Mouse (Mus musculus): Measurements from ENCODE around the gene Ddx51. TPM values are rescaled to one million over a fixed set of nuclear protein-coding genes. Genes with fewer than 3 reads are reported as not detected.

Gene Ddx51
- 34.5 and 43.1 TPM in 2 replicates for polyA plus RNA-seq (2016; fragmentation: Nextera tagmentation; extraction: Ambion mirVana)

- ATAC-seq (ENCODE audit: insufficient number of reproducible peaks, insufficient read depth, low FRiP score, low TSS enrichment, low read depth) = peak; percentile 77
- Histone ChIP-seq H3K4me3 (replicated peaks) (peak within 1 kb of the TSS; percentile 94), H3K4me2 (peak within 1 kb of the TSS; percentile 93), H3K36me3 (peaks cover 73% of the 10 kb centered on the region), H3K27me3 (no peaks in the 10 kb centered on the region), H3K4me1 (replicated peaks) (peaks cover 15% of the 10 kb centered on the region), H3K9me3 (no peaks in the 10 kb centered on the region), H3K27ac (0 out of 2 replicates have a peak within 1 kb of the TSS, but pooled peaks have one; percentile 23), H3K9ac (replicated peaks) (peak within 1 kb of the TSS; percentile 83)
- WGBS = under 1% methylated on average over 91 of the region's 91 CpGs
Measured at GRCm38 (mm10) chr5:110652719-110653648, at the start of gene Ddx51, which contains the start of gene Noc4l. Ddx51 (plus strand) TSS chr5:110653451. Noc4l (minus strand) TSS chr5:110653417.

- Histone ChIP-seq H3K9me3 (no peaks in the 10 kb centered on the region), H3K27ac (no peak overlapping the region)
- WGBS = 87% methylated on average over 2 of the region's 2 CpGs
Measured at GRCm38 (mm10) chr5:110604311-110604710, 48.9 kb upstream of the Ddx51 start.

GRCm38 (mm10) chr5:110605531-110606221, 47.6 kb upstream of the Ddx51 start:
- 72% methylated on average over 5 of the region's 5 CpGs for WGBS
- Histone ChIP-seq H3K27me3 (no peaks in the 10 kb centered on the region), H3K9ac (replicated peaks) (no peak overlapping the region), H3K4me1 (replicated peaks) (peaks cover 11% of the 10 kb centered on the region), H3K27ac (no peak overlapping the region), H3K4me3 (replicated peaks) (no peak overlapping the region), H3K9me3 (no peaks in the 10 kb centered on the region), H3K36me3 (no peaks in the 10 kb centered on the region), H3K4me2 (no peak overlapping the region)
- no peak for ATAC-seq (ENCODE audit: insufficient number of reproducible peaks, insufficient read depth, low FRiP score, low TSS enrichment, low read depth)

More at GRCm38 (mm10) chr5:110604311-110604710, 48.9 kb upstream of the Ddx51 start:
- Histone ChIP-seq H3K9ac (replicated peaks) (no peak overlapping the region), H3K27me3 (peaks cover 9% of the 10 kb centered on the region; the same call in 1 of the 2 replicates), H3K36me3 (no peaks in the 10 kb centered on the region), H3K4me2 (no peak overlapping the region), H3K4me1 (replicated peaks) (peaks cover 8% of the 10 kb centered on the region), H3K4me3 (replicated peaks) (no peak overlapping the region)
- no peak for ATAC-seq (ENCODE audit: insufficient number of reproducible peaks, insufficient read depth, low FRiP score, low TSS enrichment, low read depth)

GRCm38 (mm10) chr5:110607767-110608166, 45.5 kb upstream of the Ddx51 start:
- H3K27me3 ChIP-seq = no peaks in the 10 kb centered on the region
- H3K36me3 ChIP-seq = no peaks in the 10 kb centered on the region
- 41% methylated on average over 3 of the region's 3 CpGs for WGBS
- no peak overlapping the region for H3K9ac ChIP-seq (replicated peaks)
- no peak overlapping the region for H3K27ac ChIP-seq
- no peak overlapping the region for H3K4me3 ChIP-seq (replicated peaks)
- no peak for ATAC-seq (ENCODE audit: insufficient number of reproducible peaks, insufficient read depth, low FRiP score, low TSS enrichment, low read depth)
- peaks cover 18% of the 10 kb centered on the region for H3K4me1 ChIP-seq (replicated peaks)
- no peak overlapping the region for H3K4me2 ChIP-seq
- no peaks in the 10 kb centered on the region for H3K9me3 ChIP-seq

GRCm38 (mm10) chr5:110608336-110608735, 44.9 kb upstream of the Ddx51 start:
- H3K4me1 ChIP-seq (replicated peaks) = peaks cover 18% of the 10 kb centered on the region
- H3K9ac ChIP-seq (replicated peaks) = no peak overlapping the region
- no peak overlapping the region for H3K4me3 ChIP-seq (replicated peaks)
- H3K36me3 ChIP-seq = no peaks in the 10 kb centered on the region
- H3K27ac ChIP-seq = no peak overlapping the region
- H3K9me3 ChIP-seq = no peaks in the 10 kb centered on the region
- no peaks in the 10 kb centered on the region for H3K27me3 ChIP-seq
- 65% methylated on average over 6 of the region's 6 CpGs for WGBS
- no peak overlapping the region for H3K4me2 ChIP-seq
- no peak for ATAC-seq (ENCODE audit: insufficient number of reproducible peaks, insufficient read depth, low FRiP score, low TSS enrichment, low read depth)

- 16% methylated on average over 8 of the region's 8 CpGs for WGBS
- Histone ChIP-seq H3K4me3 (replicated peaks) (no peak overlapping the region), H3K27ac (no peak overlapping the region), H3K4me1 (replicated peaks) (peaks cover 18% of the 10 kb centered on the region), H3K9me3 (no peaks in the 10 kb centered on the region), H3K27me3 (no peaks in the 10 kb centered on the region), H3K36me3 (no peaks in the 10 kb centered on the region), H3K9ac (replicated peaks) (no peak overlapping the region), H3K4me2 (no peak overlapping the region)
- ATAC-seq (ENCODE audit: insufficient number of reproducible peaks, insufficient read depth, low FRiP score, low TSS enrichment, low read depth) = no peak
Measured at GRCm38 (mm10) chr5:110608941-110609340, 44.3 kb upstream of the Ddx51 start.

- ATAC-seq (ENCODE audit: insufficient number of reproducible peaks, insufficient read depth, low FRiP score, low TSS enrichment, low read depth) = no peak
- Histone ChIP-seq H3K4me2 (no peak overlapping the region), H3K27me3 (no peaks in the 10 kb centered on the region), H3K36me3 (no peaks in the 10 kb centered on the region), H3K9me3 (no peaks in the 10 kb centered on the region), H3K9ac (replicated peaks) (no peak overlapping the region), H3K4me1 (replicated peaks) (peaks cover 18% of the 10 kb centered on the region), H3K4me3 (replicated peaks) (no peak overlapping the region), H3K27ac (no peak overlapping the region)
- 67% methylated on average over 3 of the region's 3 CpGs for WGBS
Measured at GRCm38 (mm10) chr5:110609425-110609824, 43.8 kb upstream of the Ddx51 start.

GRCm38 (mm10) chr5:110609868-110610267, 43.4 kb upstream of the Ddx51 start:
- no peaks in the 10 kb centered on the region for H3K36me3 ChIP-seq
- H3K4me2 ChIP-seq = no peak overlapping the region
- H3K9ac ChIP-seq (replicated peaks) = no peak overlapping the region
- H3K27ac ChIP-seq = no peak overlapping the region
- H3K4me1 ChIP-seq (replicated peaks) = peaks cover 18% of the 10 kb centered on the region
- ATAC-seq (ENCODE audit: insufficient number of reproducible peaks, insufficient read depth, low FRiP score, low TSS enrichment, low read depth) = no peak
- no peaks in the 10 kb centered on the region for H3K27me3 ChIP-seq
- H3K9me3 ChIP-seq = no peaks in the 10 kb centered on the region
- 63% methylated on average over 5 of the region's 5 CpGs for WGBS
- no peak overlapping the region for H3K4me3 ChIP-seq (replicated peaks)

GRCm38 (mm10) chr5:110610484-110610883, 42.8 kb upstream of the Ddx51 start:
- no peak for ATAC-seq (ENCODE audit: insufficient number of reproducible peaks, insufficient read depth, low FRiP score, low TSS enrichment, low read depth)
- WGBS = 84% methylated on average over 7 of the region's 7 CpGs
- no peak overlapping the region for H3K4me2 ChIP-seq
- H3K4me3 ChIP-seq (replicated peaks) = no peak overlapping the region
- no peaks in the 10 kb centered on the region for H3K36me3 ChIP-seq
- H3K4me1 ChIP-seq (replicated peaks) = peaks cover 18% of the 10 kb centered on the region
- no peak overlapping the region for H3K9ac ChIP-seq (replicated peaks)
- no peaks in the 10 kb centered on the region for H3K27me3 ChIP-seq
- no peak overlapping the region for H3K27ac ChIP-seq
- no peaks in the 10 kb centered on the region for H3K9me3 ChIP-seq

GRCm38 (mm10) chr5:110611435-110612158, 41.7 kb upstream of the Ddx51 start:
- peaks cover 18% of the 10 kb centered on the region for H3K4me1 ChIP-seq (replicated peaks)
- H3K27me3 ChIP-seq = no peaks in the 10 kb centered on the region
- H3K27ac ChIP-seq = peak overlapping the region; percentile 45; the same call in 1 of the 2 replicates

GRCm38 (mm10) chr5:110619226-110619625, 34.0 kb upstream of the Ddx51 start:
- no peak overlapping the region for H3K4me3 ChIP-seq (replicated peaks)
- H3K36me3 ChIP-seq = no peaks in the 10 kb centered on the region
- no peak for ATAC-seq (ENCODE audit: insufficient number of reproducible peaks, insufficient read depth, low FRiP score, low TSS enrichment, low read depth)
- H3K4me1 ChIP-seq (replicated peaks) = no peaks in the 10 kb centered on the region
- no peaks in the 10 kb centered on the region for H3K27me3 ChIP-seq
- H3K4me2 ChIP-seq = no peak overlapping the region
- no peak overlapping the region for H3K27ac ChIP-seq
- 88% methylated on average over 6 of the region's 6 CpGs for WGBS
- H3K9me3 ChIP-seq = no peaks in the 10 kb centered on the region
- H3K9ac ChIP-seq (replicated peaks) = no peak overlapping the region

More at GRCm38 (mm10) chr5:110611435-110612158, 41.7 kb upstream of the Ddx51 start:
- ATAC-seq (ENCODE audit: insufficient number of reproducible peaks, insufficient read depth, low FRiP score, low TSS enrichment, low read depth) = no peak
- no peak overlapping the region for H3K9ac ChIP-seq (replicated peaks)
- WGBS = 45% methylated on average over 5 of the region's 5 CpGs
- H3K4me3 ChIP-seq (replicated peaks) = no peak overlapping the region
- H3K4me2 ChIP-seq = no peak overlapping the region
- H3K36me3 ChIP-seq = no peaks in the 10 kb centered on the region
- no peaks in the 10 kb centered on the region for H3K9me3 ChIP-seq

All from limb, embryonic 12.5 days (tissue).